Mouse (Mus musculus) 3134 (cell line): ENCODE measurements around the gene Phf21b.

Experiments
- DNase-seq: peaks from one replicate; pipeline ENCODE4 v3.0.0-alpha.2; 2011; ENCODE audit warnings: low spot score; ENCODE audit not compliant: insufficient read length; ENCODE audit errors: extremely low read depth

Phf21b gene

GRCm38 (mm10) chr15:84850321-84850720, 5.5 kb downstream of the Phf21b start:
- no peak for DNase-seq

GRCm38 (mm10) chr15:84846216-84846615, 9.6 kb downstream of the Phf21b start:
- DNase-seq = no peak

DNA sequence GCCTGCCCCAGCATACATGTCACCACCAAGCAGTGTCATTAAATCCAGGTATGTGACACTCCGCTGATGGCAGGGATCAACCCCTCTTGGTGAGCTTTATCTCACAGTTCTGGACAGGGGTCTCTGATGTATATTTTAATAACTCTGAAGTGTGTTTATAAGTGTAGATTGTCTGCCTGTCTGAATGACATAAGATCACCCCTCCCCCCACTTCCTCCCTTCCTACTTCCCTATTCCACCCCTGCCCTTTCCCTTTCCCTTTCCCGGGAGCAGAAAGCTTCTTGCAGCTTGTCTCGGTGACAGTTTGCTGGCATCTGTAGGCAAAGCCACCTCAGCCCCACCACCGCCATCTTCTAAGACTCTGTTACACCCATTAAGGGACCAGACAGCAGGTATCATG, 11.0 kb downstream of the Phf21b start:
- no peak for DNase-seq

DNA sequence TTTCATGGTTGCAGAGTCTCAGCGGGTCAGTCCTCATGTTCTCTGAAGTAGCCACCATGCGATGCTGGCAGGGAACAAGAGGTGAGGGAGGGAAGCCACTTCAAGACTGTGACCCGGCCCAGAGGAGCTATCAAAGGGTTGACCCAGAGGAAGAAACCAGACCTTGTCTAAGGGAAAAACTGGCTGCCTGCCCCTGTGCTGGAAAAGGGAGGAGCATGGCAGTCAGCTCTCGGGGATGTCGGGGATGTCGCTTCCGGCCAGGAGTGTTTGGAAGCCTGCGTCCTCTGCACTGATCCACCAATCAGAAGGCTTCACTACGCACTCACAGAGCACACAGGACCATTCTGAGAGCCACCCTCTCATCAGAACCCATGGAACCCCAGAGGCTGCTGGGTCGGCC, 12.8 kb downstream of the Phf21b start:
- no peak for DNase-seq

DNA sequence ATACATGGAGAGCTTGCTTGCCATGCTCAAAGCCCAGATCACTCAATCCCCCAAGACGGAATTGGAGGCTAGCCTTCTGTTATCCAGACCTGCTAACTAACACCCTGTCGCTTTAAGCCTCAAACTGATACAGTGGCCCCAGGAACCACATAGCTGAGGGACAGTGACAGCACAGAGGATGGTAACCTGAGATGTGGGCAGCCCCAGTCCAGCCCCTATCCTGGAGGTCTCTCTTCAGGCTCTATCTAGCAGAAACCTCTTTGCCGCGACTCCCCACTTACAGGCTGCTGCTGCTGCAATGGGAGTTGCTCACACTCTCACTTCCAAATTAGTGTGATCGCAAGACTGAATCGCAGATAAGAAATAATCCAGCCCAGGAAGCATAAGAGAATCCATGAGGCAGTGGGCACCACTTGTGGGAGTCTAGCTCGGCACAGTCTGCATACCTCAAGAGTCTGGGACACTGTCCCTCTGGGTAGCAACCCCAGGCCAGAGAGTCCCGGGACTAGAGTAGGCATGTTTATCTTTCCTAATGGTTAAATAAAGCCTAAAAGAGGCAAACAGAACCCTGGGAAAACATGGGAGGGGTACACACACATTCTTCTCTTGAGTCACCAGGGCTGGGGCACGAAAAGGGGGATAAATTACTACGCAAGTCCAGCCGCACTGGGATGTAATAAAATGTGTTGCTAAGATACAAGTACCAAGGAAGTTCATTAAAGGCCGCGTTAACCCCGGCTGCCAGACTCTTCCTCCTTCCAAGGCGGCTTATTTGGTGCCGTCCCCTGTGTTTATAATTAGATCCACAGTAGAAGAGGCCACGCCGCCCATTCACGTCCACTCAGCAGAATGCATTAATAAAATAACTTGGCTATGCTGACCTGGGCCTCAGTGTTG, 13.7 kb downstream of the Phf21b start:
- DNase-seq = no peak

DNA sequence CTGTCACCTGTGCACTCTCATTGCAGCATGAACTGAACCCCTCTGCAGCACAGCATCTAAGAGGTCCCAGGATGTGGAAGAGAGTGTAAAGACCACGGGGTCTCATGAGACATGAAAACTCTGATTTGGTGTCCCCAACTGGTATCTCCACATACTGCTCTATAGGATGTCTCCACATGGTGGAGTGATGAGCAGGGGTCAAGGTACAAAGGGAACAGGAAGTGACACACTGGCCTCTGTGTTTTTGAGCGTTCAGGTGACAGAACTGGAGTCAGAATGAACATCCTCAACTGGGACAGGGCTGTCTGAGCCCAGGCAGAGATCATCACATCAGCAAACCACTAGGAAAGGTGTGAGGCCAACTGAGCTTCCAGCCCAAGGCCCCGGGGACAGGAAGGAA, 15.3 kb downstream of the Phf21b start:
- DNase-seq = no peak

DNA sequence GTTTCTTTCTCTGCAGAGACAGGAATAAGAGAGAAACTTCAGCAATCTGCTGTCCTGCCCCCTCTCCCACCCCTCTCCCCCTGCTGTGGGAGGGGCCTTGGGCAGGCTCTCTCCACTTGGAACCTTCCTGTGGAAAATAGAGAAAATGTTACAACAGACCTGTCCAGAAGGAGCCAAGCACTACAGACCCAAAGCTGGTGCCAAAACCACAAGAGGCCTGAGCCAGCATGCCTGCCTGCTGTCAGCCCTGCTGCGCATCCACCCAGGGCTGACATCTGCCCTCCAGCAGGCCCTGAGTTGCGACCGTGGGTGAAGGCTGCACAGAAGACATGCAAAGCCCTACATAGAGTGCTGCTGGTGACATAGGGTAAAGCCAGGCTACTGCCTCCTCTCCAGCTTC, 16.3 kb downstream of the Phf21b start:
- peak; percentile 79 for DNase-seq

DNA sequence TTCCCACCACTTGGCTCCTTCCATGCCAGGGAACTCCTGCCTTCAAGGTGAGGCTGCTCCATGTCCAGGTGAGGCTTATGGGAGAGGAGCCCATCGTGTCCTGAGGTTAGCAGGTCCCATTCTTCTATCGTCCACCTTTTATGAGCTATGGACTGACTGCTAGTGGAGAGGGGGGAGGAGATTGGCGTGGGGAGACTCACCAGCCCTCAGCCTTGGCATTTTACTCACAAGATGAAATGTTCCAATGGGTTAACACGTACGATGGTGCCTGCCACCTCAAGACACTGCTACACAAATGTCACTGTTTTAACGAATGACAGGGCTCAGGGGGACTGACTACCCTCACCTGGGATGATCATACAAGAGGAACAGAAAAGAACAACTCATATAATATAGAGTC, 18.0 kb downstream of the Phf21b start:
- no peak for DNase-seq

- DNase-seq = peak; percentile 53
These were observed 26.4 kb downstream of the Phf21b start for GRCm38 (mm10) chr15:84829416-84829815.

DNA sequence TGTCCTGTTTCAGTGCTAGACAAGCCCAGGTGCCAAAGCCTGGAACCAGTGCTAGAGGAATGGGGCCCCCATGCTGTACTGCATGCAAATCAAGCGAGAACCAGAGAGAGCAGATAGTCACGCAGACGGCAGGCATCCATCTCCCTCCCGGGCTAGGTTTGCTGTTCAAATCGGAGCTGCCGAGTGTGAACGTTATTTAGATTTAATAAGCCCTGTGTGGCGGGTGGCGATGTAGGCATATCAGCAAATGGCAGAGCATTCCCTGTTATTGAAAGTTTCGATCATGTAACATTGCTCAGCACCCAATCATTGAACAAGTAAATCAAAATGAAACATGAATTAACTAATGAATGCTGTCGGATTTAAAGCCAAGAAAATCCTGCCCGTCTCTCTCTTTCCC, 27.2 kb downstream of the Phf21b start:
- no peak for DNase-seq

- no peak for DNase-seq
These were observed 32.8 kb downstream of the Phf21b start for GRCm38 (mm10) chr15:84823086-84823485.

GRCm38 (mm10) chr15:84820811-84821210, 35.0 kb downstream of the Phf21b start:
- DNase-seq = no peak

DNA sequence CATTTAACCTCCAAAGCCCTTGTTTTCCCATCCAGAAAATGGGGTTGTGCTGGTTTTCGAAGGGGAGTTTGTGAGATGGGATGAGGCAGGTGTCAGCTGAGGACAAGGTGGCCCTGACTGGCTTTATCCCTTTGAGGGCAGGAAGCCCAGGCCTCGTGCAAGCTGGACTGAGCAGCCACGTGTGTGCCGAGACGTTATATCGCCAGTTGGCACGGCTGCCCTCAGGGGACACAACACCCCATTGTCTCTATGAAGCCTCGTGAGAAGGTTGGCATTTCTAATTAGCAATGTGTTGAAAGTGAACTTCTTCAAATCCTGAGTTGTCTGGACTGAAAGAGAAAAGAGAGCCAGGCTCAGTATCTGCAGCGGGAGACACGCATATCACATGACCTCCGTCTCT, 37.6 kb downstream of the Phf21b start:
- no peak for DNase-seq

DNA sequence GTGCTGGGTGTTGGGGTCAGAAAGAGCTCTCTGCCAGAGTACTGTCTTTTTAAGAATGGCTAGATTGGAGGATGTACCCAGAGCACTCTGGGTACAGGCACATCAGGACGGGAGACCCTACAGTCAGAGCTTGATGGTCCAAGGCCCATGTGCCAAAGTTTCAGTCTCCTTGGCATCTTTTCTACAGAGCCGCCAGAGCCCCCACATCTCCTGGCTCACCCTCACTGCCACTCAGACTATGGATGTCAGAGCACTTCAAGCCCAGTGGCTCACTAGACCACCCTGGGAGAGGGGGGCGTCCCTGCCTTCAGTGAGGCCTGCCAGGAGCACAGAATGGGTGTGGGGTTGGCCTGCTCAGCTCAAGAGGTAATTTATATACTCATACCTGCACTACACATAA, 38.3 kb downstream of the Phf21b start:
- no peak for DNase-seq

GRCm38 (mm10) chr15:84815171-84815570, 40.7 kb downstream of the Phf21b start:
- DNase-seq = no peak

DNA sequence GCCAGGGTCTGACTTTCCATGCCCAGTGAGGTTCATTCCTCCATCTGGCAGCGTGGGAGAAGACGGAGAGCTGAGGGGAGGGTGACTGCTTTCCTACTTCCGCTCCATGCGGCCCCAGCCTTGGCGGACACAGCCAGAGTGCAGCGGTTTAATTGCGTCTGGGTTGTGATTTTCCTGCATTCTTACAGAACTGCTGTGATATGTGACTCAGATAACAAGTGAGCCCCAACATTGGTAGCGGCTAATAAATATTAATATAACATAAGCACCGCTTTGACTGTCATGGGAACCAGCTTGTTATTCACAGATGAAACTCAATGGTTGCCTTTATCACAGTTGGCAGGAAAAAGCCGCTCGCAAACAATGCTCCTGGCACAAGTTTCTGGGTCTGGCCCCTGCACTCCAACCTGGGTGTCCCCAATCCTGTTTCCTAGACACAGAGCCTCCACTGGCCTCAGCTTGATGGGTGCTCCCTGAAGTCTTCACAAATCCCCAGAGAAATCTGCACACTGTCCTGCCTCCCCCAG, 43.0 kb downstream of the Phf21b start:
- DNase-seq = no peak

- peak; percentile 40 for DNase-seq
These were observed 44.7 kb downstream of the Phf21b start for GRCm38 (mm10) chr15:84811126-84811525.

DNA sequence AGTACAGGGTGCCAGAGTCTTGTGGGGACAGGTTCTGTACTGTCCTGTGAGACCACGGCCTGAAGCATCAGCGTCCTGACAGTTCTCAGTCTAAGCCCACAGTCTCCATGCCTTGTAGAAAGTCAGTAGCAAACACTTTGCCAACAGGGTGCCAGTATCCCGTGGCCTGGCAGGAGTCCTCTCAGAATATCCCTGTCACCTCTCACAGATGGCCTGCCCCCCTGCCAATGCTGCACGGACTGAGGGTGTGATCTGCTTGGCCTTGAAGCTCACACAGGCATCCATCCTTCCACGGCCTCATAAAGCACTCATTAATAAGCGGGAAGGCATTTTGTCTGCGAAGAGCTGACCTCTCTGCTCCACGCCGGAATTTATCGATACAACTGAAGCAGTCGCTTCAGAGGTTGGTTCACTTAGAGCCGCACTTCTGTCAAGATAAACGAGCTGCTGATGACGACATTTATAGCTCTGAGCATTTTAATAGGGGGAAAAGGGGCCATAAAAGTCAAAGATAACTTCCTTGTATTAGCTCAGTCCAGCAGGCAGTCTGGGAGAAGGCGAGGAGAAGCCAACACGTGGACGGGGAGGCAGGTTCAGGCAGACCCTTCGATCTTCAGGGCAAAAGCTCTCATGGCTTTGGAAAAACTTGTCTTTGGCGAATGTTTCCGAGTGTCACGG, 46.4 kb downstream of the Phf21b start:
- no peak for DNase-seq

GRCm38 (mm10) chr15:84803685-84804084, 52.2 kb downstream of the Phf21b start:
- no peak for DNase-seq

GRCm38 (mm10) chr15:84800132-84800531, 55.7 kb downstream of the Phf21b start:
- no peak for DNase-seq

DNA sequence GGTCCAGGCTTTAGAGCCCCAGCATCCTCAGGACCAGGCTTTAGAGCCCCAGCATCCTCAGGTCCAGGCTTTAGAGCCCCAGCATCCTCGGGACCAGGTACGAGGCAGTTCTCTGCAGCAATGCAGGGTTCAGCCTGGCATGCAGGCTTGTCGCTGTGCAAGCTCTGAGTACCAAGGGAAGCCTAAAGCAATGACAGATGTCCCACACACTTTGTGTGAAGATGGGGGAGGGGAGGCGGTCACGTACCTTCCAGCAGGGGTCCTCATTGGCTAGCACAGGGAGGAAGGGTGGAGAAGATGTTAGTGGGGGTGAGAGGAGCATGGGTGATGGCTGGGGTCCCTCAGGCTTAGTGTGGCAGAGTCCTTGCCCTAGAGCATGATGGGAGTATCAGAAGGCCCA, 62.2 kb downstream of the Phf21b start:
- DNase-seq = no peak

GRCm38 (mm10) chr15:84787161-84787560, 68.7 kb downstream of the Phf21b start:
- no peak for DNase-seq
